Mouse (Mus musculus) CH12F3 (cell line): ENCODE measurements around the gene Vpreb2.
"Not testable (repeated sequence)": the region's sequence is repeated elsewhere in the genome, so short reads cannot be mapped to it uniquely, and the experiment has no call there.

Experiments
- in situ Hi-C: fragments of 300-500 bp; cut with MboI; formaldehyde crosslinking; loops from 2 replicates; pipeline ENCODE4 v1.14.3; 2020; ENCODE audit warnings: low sequenced_read_pairs

The Vpreb2 gene

GRCm38 (mm10) chr16:17980128-17980527, at the start of gene Vpreb2:
Gene Vpreb2, plus strand, starts transcription at chr16:17980428.
- in situ Hi-C loops: no loop called here

GRCm38 (mm10) chr16:17931906-17932460, 48.2 kb upstream of the Vpreb2 start:
- in situ Hi-C loops: no loop called here

- in situ Hi-C loops: no loop called here
Observed at GRCm38 (mm10) chr16:17933594-17934444, 46.4 kb upstream of the Vpreb2 start.

GRCm38 (mm10) chr16:17934445-17934910, 45.8 kb upstream of the Vpreb2 start:
- in situ Hi-C loops: no loop called here

GRCm38 (mm10) chr16:17936776-17937175, 43.5 kb upstream of the Vpreb2 start:
- in situ Hi-C loops: no loop called here

- in situ Hi-C loops: no loop called here
Observed at GRCm38 (mm10) chr16:17938187-17938586, 42.0 kb upstream of the Vpreb2 start.

- in situ Hi-C loops: no loop called here
Observed at GRCm38 (mm10) chr16:17938821-17939220, 41.4 kb upstream of the Vpreb2 start.

GRCm38 (mm10) chr16:17939255-17939751, 40.9 kb upstream of the Vpreb2 start:
- in situ Hi-C loops: no loop called here

GRCm38 (mm10) chr16:17943466-17943865, 36.8 kb upstream of the Vpreb2 start:
- in situ Hi-C loops: no loop called here

GRCm38 (mm10) chr16:17945081-17945831, 35.0 kb upstream of the Vpreb2 start:
- in situ Hi-C loops: no loop called here

GRCm38 (mm10) chr16:17949421-17949877, 30.8 kb upstream of the Vpreb2 start:
- in situ Hi-C loops: no loop called here

GRCm38 (mm10) chr16:17950068-17950467, 30.2 kb upstream of the Vpreb2 start:
- in situ Hi-C loops: no loop called here

GRCm38 (mm10) chr16:17951618-17952017, 28.6 kb upstream of the Vpreb2 start:
- in situ Hi-C loops: no loop called here

GRCm38 (mm10) chr16:17956052-17956638, 24.1 kb upstream of the Vpreb2 start:
- in situ Hi-C loops: not testable (repeated sequence)

GRCm38 (mm10) chr16:17962091-17962490, 18.1 kb upstream of the Vpreb2 start:
- in situ Hi-C loops: no loop called here

- in situ Hi-C loops: no loop called here
Observed at GRCm38 (mm10) chr16:17971853-17972252, 8.4 kb upstream of the Vpreb2 start.

GRCm38 (mm10) chr16:17977840-17978239, 2.4 kb upstream of the Vpreb2 start:
- in situ Hi-C loops: not testable (repeated sequence)

- in situ Hi-C loops: no loop called here
Observed at GRCm38 (mm10) chr16:17983201-17983600, 3.0 kb downstream of the Vpreb2 start.

GRCm38 (mm10) chr16:17984231-17984630, 4.0 kb downstream of the Vpreb2 start:
- in situ Hi-C loops: no loop called here

GRCm38 (mm10) chr16:17985078-17985477, 4.8 kb downstream of the Vpreb2 start:
- in situ Hi-C loops: no loop called here
